Mouse (Mus musculus) heart, adult 2 months (tissue): ENCODE data around the gene Mpnd. TPM values are rescaled to one million over a fixed set of nuclear protein-coding genes. Genes with fewer than 3 reads are reported as not detected.
A peak's percentile ranks its signal among the peaks of the same experiment; 100 is the strongest.

Experiments used
- DNase-seq, 2 experiments: peaks; one replicate each; pipeline ENCODE4 v3.0.0; 2021
- H3K27ac ChIP-seq: fragments of 200-600 bp; 2 replicates; pipeline ENCODE4 v1.8.1; 2022
- H3K27me3 ChIP-seq: fragments of 200-500 bp; 2 replicates; pipeline ENCODE4 v1.6.1; 2012; ENCODE audit warnings: mild to moderate bottlenecking, low read length, inconsistent platforms, mixed read lengths; ENCODE audit not compliant: control insufficient read depth, insufficient read depth
- H3K36me3 ChIP-seq: fragments of 200-500 bp; 2 replicates; pipeline ENCODE4 v1.6.1; 2012; ENCODE audit warnings: low read length, inconsistent platforms; ENCODE audit not compliant: control insufficient read depth, insufficient read depth
- H3K4me1 ChIP-seq: fragments of 200-500 bp; 2 replicates; pipeline ENCODE4 v1.6.1; 2011; ENCODE audit warnings: low read length; ENCODE audit not compliant: control insufficient read depth, insufficient read depth
- H3K4me3 ChIP-seq: fragments of 200-600 bp; 2 replicates; pipeline ENCODE4 v1.8.1; 2022
- H3K79me2 ChIP-seq: fragments of 200-500 bp; replicated peaks from 2 replicates; pipeline ENCODE4 v1.6.1; 2012; ENCODE audit warnings: mild to moderate bottlenecking, inconsistent platforms, low read length, moderate library complexity, mixed read lengths; ENCODE audit not compliant: control insufficient read depth, insufficient read depth
- H3K9ac ChIP-seq: fragments of 200-500 bp; 2 replicates; pipeline ENCODE4 v1.6.1; 2012; ENCODE audit warnings: low read depth, mild to moderate bottlenecking, control low read depth, inconsistent platforms, low read length, mixed read lengths
- CTCF ChIP-seq: fragments of 200-600 bp; IDR thresholded peaks from 2 replicates; pipeline ENCODE4 v1.8.1; 2022; ENCODE audit warnings: antibody characterized with exemption, mild to moderate bottlenecking, moderate library complexity
- EP300 ChIP-seq: fragments of 200-500 bp; IDR thresholded peaks from 2 replicates; pipeline ENCODE4 v1.6.1; 2011; ENCODE audit warnings: low read depth, low read length, control low read depth; ENCODE audit not compliant: insufficient read depth
- POLR2A ChIP-seq: fragments of 200-500 bp; IDR thresholded peaks from 2 replicates; pipeline ENCODE4 v1.6.1; 2011; ENCODE audit warnings: mild to moderate bottlenecking, low read depth, low read length, control low read depth; ENCODE audit not compliant: insufficient read depth
- WGBS: fragments of 180-500 bp; shearing (Covaris S2); methylation state at CpG from one replicate; pipeline ENCODE4 v1.1.7; 2018; 5-methylcytosine and 5-hydroxymethylcytosine counted together
- intact Hi-C: fragments of 180-260 bp; cut with DNase I; formaldehyde crosslinking; loops from one replicate; pipeline ENCODE4 v1.15.1; 2025
- polyA plus RNA-seq: library from polyadenylated mRNA; depleted of rRNA; stranded (reverse); fragments of >200 nt; gene quantifications from 2 replicates; pipeline ENCODE4 v1.2.3, GENCODE M21; 2012
- total RNA-seq, 2 experiments: library from RNA; stranded (reverse); gene quantifications; 2 replicates each; pipeline ENCODE4 v1.2.3; 2021

The Mpnd gene
- total and polyA plus RNA-seq, 3 experiments = 63.1 to 78.9 (median 68.0) TPM

- no peak; the same call in 1 of the 2 replicates for TF ChIP-seq CTCF
- TF ChIP-seq EP300 = peak; percentile 98
- TF ChIP-seq POLR2A = peak; percentile 77
- WGBS = under 1% methylated on average over 74 of the region's 74 CpGs
- DNase-seq = peak; percentile 99
- no peaks in the 10 kb centered on the region for H3K27me3 ChIP-seq
- peak within 1 kb of the TSS; percentile 95 for H3K27ac ChIP-seq
- intact Hi-C loops = loop anchor here (2.0 to 10.0 kb wide), 3 partner anchors 26 to 578 kb away; partner anchors contain the start of genes Rpl36 and Yju2
- peaks cover 6% of the 10 kb centered on the region for H3K79me2 ChIP-seq
- peak within 1 kb of the TSS; percentile 99 for H3K9ac ChIP-seq
- peaks cover 6% of the 10 kb centered on the region for H3K4me1 ChIP-seq
- no peaks in the 10 kb centered on the region for H3K36me3 ChIP-seq
- peak within 1 kb of the TSS; percentile 94 for H3K4me3 ChIP-seq
Observed at GRCm38 (mm10) chr17:56036176-56036900, 30.8 kb downstream of the Mpnd start, which contains the start of gene Sh3gl1. TSS of gene Sh3gl1 (minus strand) at chr17:56036635.

- Histone ChIP-seq H3K4me1 (peaks cover 4% of the 10 kb centered on the region), H3K9ac (peak overlapping the region; percentile 47), H3K27me3 (no peaks in the 10 kb centered on the region), H3K36me3 (no peaks in the 10 kb centered on the region), H3K4me3 (peak overlapping the region; percentile 32; the same call in 1 of the 2 replicates), H3K27ac (peak overlapping the region; percentile 69), H3K79me2 (peaks cover 6% of the 10 kb centered on the region)
- intact Hi-C loops = loop anchor here (2.0 to 10.0 kb wide), 3 partner anchors 26 to 578 kb away; partner anchors contain the start of genes Rpl36 and Yju2
- TF ChIP-seq EP300 (no peak), POLR2A (no peak), CTCF (no peak)
- DNase-seq = no peak
- WGBS = 33% methylated on average over 13 of the region's 13 CpGs
Observed at GRCm38 (mm10) chr17:56036901-56037287, 31.4 kb downstream of the Mpnd start.

GRCm38 (mm10) chr17:56038583-56039261 is 33.2 kb downstream of the Mpnd start:
- no peak overlapping the region for H3K27ac ChIP-seq
- TF ChIP-seq EP300 (no peak), POLR2A (no peak), CTCF (no peak)
- H3K27me3 ChIP-seq = no peaks in the 10 kb centered on the region
- no peak overlapping the region for H3K4me3 ChIP-seq
- no peak for DNase-seq
- 56% methylated on average over 8 of the region's 8 CpGs for WGBS
- H3K4me1 ChIP-seq = no peaks in the 10 kb centered on the region; the same call in none of the 2 replicates
- H3K36me3 ChIP-seq = no peaks in the 10 kb centered on the region
- H3K79me2 ChIP-seq = peaks cover 4% of the 10 kb centered on the region
- intact Hi-C loops = loop anchor here (2.0 to 10.0 kb wide), 3 partner anchors 36 to 576 kb away; partner anchors contain the start of genes Rpl36, Ubxn6 and Yju2
- H3K9ac ChIP-seq = no peak overlapping the region

- H3K9ac ChIP-seq = no peak overlapping the region
- H3K27ac ChIP-seq = no peak overlapping the region
- no peaks in the 10 kb centered on the region; the same call in none of the 2 replicates for H3K4me1 ChIP-seq
- TF ChIP-seq POLR2A (no peak), EP300 (no peak), CTCF (no peak)
- H3K36me3 ChIP-seq = no peaks in the 10 kb centered on the region
- peaks cover 4% of the 10 kb centered on the region for H3K79me2 ChIP-seq
- intact Hi-C loops = loop anchor here (2.0 to 10.0 kb wide), 3 partner anchors 35 to 575 kb away; partner anchors contain the start of genes Rpl36, Ubxn6 and Yju2
- peak overlapping the region; percentile 72 for H3K4me3 ChIP-seq
- no peak for DNase-seq
- 75% methylated on average over 4 of the region's 4 CpGs for WGBS
- no peaks in the 10 kb centered on the region for H3K27me3 ChIP-seq
Observed at GRCm38 (mm10) chr17:56039345-56039744, 33.8 kb downstream of the Mpnd start.

- peak; percentile 94 to 98 for DNase-seq
- Histone ChIP-seq H3K4me3 (peak within 1 kb of the TSS; percentile 72), H3K27me3 (no peaks in the 10 kb centered on the region), H3K9ac (peak within 1 kb of the TSS; percentile 88), H3K4me1 (no peaks in the 10 kb centered on the region; the same call in 1 of the 2 replicates), H3K27ac (peak within 1 kb of the TSS; percentile 69), H3K79me2 (peaks cover 3% of the 10 kb centered on the region), H3K36me3 (no peaks in the 10 kb centered on the region)
- intact Hi-C loops = no loop called here
- TF ChIP-seq POLR2A (peak; percentile 75), EP300 (no peak), CTCF (0 out of 2 replicates have a peak, but pooled peaks have one; percentile 7)
- under 1% methylated on average over 68 of the region's 68 CpGs for WGBS
Observed at GRCm38 (mm10) chr17:56040030-56040856, 34.7 kb downstream of the Mpnd start, which contains the start of gene Chaf1a. TSS of gene Chaf1a (plus strand) at chr17:56040439.
